Mouse (Mus musculus) MEL (cell line): ENCODE measurements around the gene Phf23. TPM values are rescaled to one million over a fixed set of nuclear protein-coding genes. Genes with fewer than 3 reads are reported as not detected.

Experiments
- DNase-seq: peaks from one replicate; pipeline ENCODE4 v3.0.0; 2011; ENCODE audit warnings: low read depth, low spot score
- H3K27ac ChIP-seq: 2 replicates; pipeline ENCODE4 v1.5.1; 2012; ENCODE audit warnings: low read depth, mild to moderate bottlenecking, control low read depth, low read length, moderate library complexity; ENCODE audit not compliant: control insufficient read depth
- H3K27me3 ChIP-seq, 2 experiments: fragments of 150-350 bp in 1 of 2; sonication (generic) in 1 of 2; 2 replicates each; pipeline ENCODE4 v1.6.1; 2012; ENCODE audit warnings: low read length in 2 of 2, mild to moderate bottlenecking in 2 of 2, improper control_type of control experiment in 1 of 2, moderate library complexity in 1 of 2; ENCODE audit not compliant: insufficient read depth in 2 of 2, control insufficient read depth in 1 of 2
- H3K36me3 ChIP-seq, 2 experiments: 2 replicates each; pipeline ENCODE4 v1.6.1; 2012 to 2014; ENCODE audit warnings: low read length in 2 of 2, improper control_type of control experiment in 1 of 2, inconsistent platforms in 1 of 2, mild to moderate bottlenecking in 1 of 2; ENCODE audit not compliant: insufficient read depth in 2 of 2, control insufficient read depth in 1 of 2
- H3K4me1 ChIP-seq, 2 experiments: fragments of 150-350 bp in 1 of 2; sonication (generic) in 1 of 2; 2 replicates each; pipeline ENCODE4 v1.6.1; 2012; ENCODE audit warnings: low read length in 2 of 2, improper control_type of control experiment in 1 of 2, mild to moderate bottlenecking in 1 of 2; ENCODE audit not compliant: insufficient read depth in 2 of 2, control insufficient read depth in 1 of 2
- H3K4me3 ChIP-seq, 2 experiments: fragments of 150-350 bp in 1 of 2; sonication (generic) in 1 of 2; 2 replicates each; pipeline ENCODE4 v1.5.1; 2012; ENCODE audit warnings: low read depth in 2 of 2, low read length in 2 of 2, mild to moderate bottlenecking in 2 of 2, moderate library complexity in 2 of 2, control low read depth in 1 of 2, improper control_type of control experiment in 1 of 2; ENCODE audit not compliant: control insufficient read depth in 1 of 2, insufficient read depth in 1 of 2
- H3K79me2 ChIP-seq: 2 replicates; pipeline ENCODE4 v1.6.1; 2012; ENCODE audit warnings: mild to moderate bottlenecking, low read length, moderate library complexity; ENCODE audit not compliant: control insufficient read depth, poor library complexity, insufficient read depth
- H3K9ac ChIP-seq: 2 replicates; pipeline ENCODE4 v1.6.1; 2012; ENCODE audit warnings: low read depth, mild to moderate bottlenecking, control low read depth, low read length, moderate library complexity; ENCODE audit not compliant: control insufficient read depth, poor library complexity, severe bottlenecking
- H3K9me3 ChIP-seq: fragments of 150-350 bp; sonication (generic); replicated peaks from 2 replicates; pipeline ENCODE4 v1.6.1; 2012; ENCODE audit warnings: mild to moderate bottlenecking, low read length, improper control_type of control experiment, moderate library complexity; ENCODE audit not compliant: insufficient read depth
- CHD1 ChIP-seq: IDR thresholded peaks from 2 replicates; pipeline ENCODE4 v1.6.1; 2012; ENCODE audit warnings: low read depth, mild to moderate bottlenecking, inconsistent platforms, low read length, improper control_type of control experiment
- CHD2 ChIP-seq: IDR thresholded peaks from 2 replicates; pipeline ENCODE4 v1.6.1; 2011; ENCODE audit warnings: low read length, improper control_type of control experiment
- E2F4 ChIP-seq: IDR thresholded peaks from 2 replicates; pipeline ENCODE4 v1.6.1; 2011; ENCODE audit warnings: low read depth, low read length, improper control_type of control experiment, borderline replicate concordance
- ELF1 ChIP-seq: IDR thresholded peaks from 2 replicates; pipeline ENCODE4 v1.6.1; 2014; ENCODE audit warnings: low read depth, mild to moderate bottlenecking, inconsistent platforms, low read length, improper control_type of control experiment, moderate library complexity
- EP300 ChIP-seq, 2 experiments: IDR thresholded peaks; 2 replicates each; pipeline ENCODE4 v1.6.1; 2011; ENCODE audit warnings: improper control_type of control experiment in 2 of 2, low read length in 2 of 2, low read depth in 1 of 2, mild to moderate bottlenecking in 1 of 2
- ETS1 ChIP-seq: IDR thresholded peaks from 2 replicates; pipeline ENCODE4 v1.6.1; 2012; ENCODE audit warnings: low read depth, mild to moderate bottlenecking, inconsistent platforms, low read length, improper control_type of control experiment, moderate library complexity
- GABPA ChIP-seq: IDR thresholded peaks from 2 replicates; pipeline ENCODE4 v1.6.1; 2012; ENCODE audit warnings: low read depth, mild to moderate bottlenecking, inconsistent platforms, low read length, improper control_type of control experiment, moderate library complexity
- GATA1 ChIP-seq: IDR thresholded peaks from 2 replicates; pipeline ENCODE4 v1.6.1; 2011; ENCODE audit warnings: low read depth, low read length, improper control_type of control experiment
- KAT2A ChIP-seq: conservative IDR thresholded peaks from 2 replicates; pipeline ENCODE4 v1.6.1; 2012; ENCODE audit warnings: low read depth, low read length, improper control_type of control experiment, inconsistent platforms
- MAFK ChIP-seq: IDR thresholded peaks from 2 replicates; pipeline ENCODE4 v1.6.1; 2011; ENCODE audit warnings: low read depth, mild to moderate bottlenecking, low read length, improper control_type of control experiment, borderline replicate concordance
- MAZ ChIP-seq: IDR thresholded peaks from 2 replicates; pipeline ENCODE4 v1.6.1; 2012; ENCODE audit warnings: low read depth, mild to moderate bottlenecking, inconsistent platforms, low read length, improper control_type of control experiment
- MEF2A ChIP-seq: IDR thresholded peaks from 2 replicates; pipeline ENCODE4 v1.6.1; 2014; ENCODE audit warnings: low read depth, mild to moderate bottlenecking, inconsistent platforms, low read length, improper control_type of control experiment; ENCODE audit not compliant: poor library complexity, insufficient replicate concordance, severe bottlenecking; ENCODE audit errors: extremely low read depth
- MXI1 ChIP-seq: IDR thresholded peaks from 2 replicates; pipeline ENCODE4 v1.6.1; 2011; ENCODE audit warnings: mild to moderate bottlenecking, low read depth, low read length, improper control_type of control experiment
- MYC ChIP-seq: IDR thresholded peaks from 2 replicates; pipeline ENCODE4 v1.6.1; 2011; ENCODE audit warnings: low read depth, mild to moderate bottlenecking, low read length, improper control_type of control experiment, moderate library complexity
- NRF1 ChIP-seq: IDR thresholded peaks from 2 replicates; pipeline ENCODE4 v1.6.1; 2014; ENCODE audit warnings: low read depth, mild to moderate bottlenecking, inconsistent platforms, low read length, improper control_type of control experiment, moderate library complexity; ENCODE audit not compliant: poor library complexity, insufficient read depth, severe bottlenecking
- POLR2A ChIP-seq, 2 experiments: IDR thresholded peaks; 2 replicates each; pipeline ENCODE4 v1.6.1; 2011 to 2012; ENCODE audit warnings: low read length in 2 of 2, mild to moderate bottlenecking in 2 of 2, control low read depth in 1 of 2, improper control_type of control experiment in 1 of 2, low read depth in 1 of 2, moderate library complexity in 1 of 2; ENCODE audit not compliant: control insufficient read depth in 1 of 2, insufficient read depth in 1 of 2, poor library complexity in 1 of 2
- RCOR1 ChIP-seq: IDR thresholded peaks from 2 replicates; pipeline ENCODE4 v1.6.1; 2012; ENCODE audit warnings: low read depth, mild to moderate bottlenecking, inconsistent platforms, low read length, improper control_type of control experiment
- SIN3A ChIP-seq: IDR thresholded peaks from 2 replicates; pipeline ENCODE4 v1.6.1; 2012; ENCODE audit warnings: low read length, improper control_type of control experiment, inconsistent platforms
- SMC3 ChIP-seq: IDR thresholded peaks from 2 replicates; pipeline ENCODE4 v1.6.1; 2011; ENCODE audit warnings: low read depth, low read length, improper control_type of control experiment
- TAL1 ChIP-seq: IDR thresholded peaks from 2 replicates; pipeline ENCODE4 v1.6.1; 2012; ENCODE audit warnings: mild to moderate bottlenecking, inconsistent platforms, low read length, moderate library complexity, mixed read lengths
- TCF12 ChIP-seq: IDR thresholded peaks from 2 replicates; pipeline ENCODE4 v1.6.1; 2014; ENCODE audit warnings: low read depth, mild to moderate bottlenecking, inconsistent platforms, low read length, improper control_type of control experiment, moderate library complexity
- UBTF ChIP-seq: IDR thresholded peaks from 2 replicates; pipeline ENCODE4 v1.6.1; 2012; ENCODE audit warnings: low read depth, mild to moderate bottlenecking, inconsistent platforms, low read length, improper control_type of control experiment, moderate library complexity, borderline replicate concordance; ENCODE audit not compliant: insufficient read depth
- USF1 ChIP-seq: IDR thresholded peaks from 2 replicates; pipeline ENCODE4 v1.6.1; 2014; ENCODE audit warnings: low read depth, mild to moderate bottlenecking, inconsistent platforms, low read length, improper control_type of control experiment, moderate library complexity
- USF2 ChIP-seq, 2 experiments: IDR thresholded peaks; 2 replicates each; pipeline ENCODE4 v1.6.1; 2011 to 2012; ENCODE audit warnings: improper control_type of control experiment in 2 of 2, low read length in 2 of 2, borderline replicate concordance in 1 of 2, inconsistent platforms in 1 of 2, low read depth in 1 of 2, mild to moderate bottlenecking in 1 of 2; ENCODE audit not compliant: insufficient read depth in 1 of 2
- ZC3H11A ChIP-seq: IDR thresholded peaks from 2 replicates; pipeline ENCODE4 v1.6.1; 2012; ENCODE audit warnings: low read depth, mild to moderate bottlenecking, inconsistent platforms, low read length, improper control_type of control experiment
- ZKSCAN1 ChIP-seq: IDR thresholded peaks from 2 replicates; pipeline ENCODE4 v1.6.1; 2012; ENCODE audit warnings: low read depth, mild to moderate bottlenecking, inconsistent platforms, low read length, improper control_type of control experiment, moderate library complexity
- ZMIZ1 ChIP-seq: IDR thresholded peaks from 2 replicates; pipeline ENCODE4 v1.6.1; 2012; ENCODE audit warnings: low read depth, mild to moderate bottlenecking, inconsistent platforms, low read length, improper control_type of control experiment, moderate library complexity
- ZNF384 ChIP-seq: IDR thresholded peaks from 2 replicates; pipeline ENCODE4 v1.6.1; 2012; ENCODE audit warnings: low read depth, mild to moderate bottlenecking, inconsistent platforms, low read length, improper control_type of control experiment
- polyA plus RNA-seq, 2 experiments: library from polyadenylated mRNA; stranded (reverse) in 1 of 2; unstranded in 1 of 2; fragments of >175 nt in 1 of 2; fragments of >200 nt in 1 of 2; gene quantifications; 2 replicates each; pipeline versions ENCODE4 v1.2.1 to v1.2.4; 2012; ENCODE audit warnings: low replicate concordance in 2 of 2, low read depth in 1 of 2; ENCODE audit not compliant: insufficient read length in 2 of 2, insufficient read depth in 1 of 2, missing spikeins in 1 of 2
- total RNA-seq: library from RNA; depleted of rRNA; stranded (reverse); fragments of 300-350 nt; gene quantifications from 2 replicates; pipeline ENCODE4 v1.2.3, GENCODE M21; 2012

Phf23 gene
- total and polyA plus RNA-seq, 3 experiments, result 108 to 112 TPM; not detected in 1

DNA sequence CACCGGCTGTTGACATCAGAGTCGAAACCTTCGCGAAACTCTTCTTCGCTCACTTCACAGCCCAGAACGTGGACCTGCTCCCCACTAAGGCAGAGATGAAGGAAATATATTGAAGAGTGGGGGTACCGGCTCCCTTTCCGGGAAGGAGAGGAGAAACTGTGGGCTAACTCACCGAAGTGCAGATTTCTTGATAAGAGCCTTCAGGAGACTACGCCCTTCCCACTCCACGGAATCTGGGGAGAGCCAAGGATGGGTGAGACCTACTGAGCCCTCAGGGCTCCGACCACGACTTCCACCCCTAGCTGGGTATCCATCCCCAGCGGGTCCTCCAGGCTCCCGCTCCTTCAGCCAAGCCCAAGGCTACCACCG lies 15.8 kb upstream of the Phf23 start:
- H3K27ac ChIP-seq, result peak overlapping the region; percentile 90
- H3K27me3 ChIP-seq, result no peaks in the 10 kb centered on the region
- H3K79me2 ChIP-seq, result peaks cover 42% of the 10 kb centered on the region
- H3K4me3 ChIP-seq, result peak overlapping the region; percentile 69 to 75
- H3K4me1 ChIP-seq, result peaks cover 6 to 17% of the 10 kb centered on the region in 2 experiments
- DNase-seq, result no peak
- H3K9me3 ChIP-seq, result no peaks in the 10 kb centered on the region
- peak overlapping the region; percentile 65 for H3K9ac ChIP-seq
- TF ChIP-seq MYC, result 0 out of 2 replicates have a peak, but pooled peaks have one; percentile 16
- peak; percentile 62 for TF ChIP-seq GATA1
- no peak for TF ChIP-seq USF2 (IDR thresholded peaks at IDR 0.05; ENCODE audit: borderline replicate concordance in 1 of 2, insufficient read depth in 1 of 2, low read depth in 1 of 2, low read length in 2 of 2)
- TF ChIP-seq, all 39 proteins: peak for 2
- peaks cover 6 to 24% of the 10 kb centered on the region in 2 experiments for H3K36me3 ChIP-seq

DNA sequence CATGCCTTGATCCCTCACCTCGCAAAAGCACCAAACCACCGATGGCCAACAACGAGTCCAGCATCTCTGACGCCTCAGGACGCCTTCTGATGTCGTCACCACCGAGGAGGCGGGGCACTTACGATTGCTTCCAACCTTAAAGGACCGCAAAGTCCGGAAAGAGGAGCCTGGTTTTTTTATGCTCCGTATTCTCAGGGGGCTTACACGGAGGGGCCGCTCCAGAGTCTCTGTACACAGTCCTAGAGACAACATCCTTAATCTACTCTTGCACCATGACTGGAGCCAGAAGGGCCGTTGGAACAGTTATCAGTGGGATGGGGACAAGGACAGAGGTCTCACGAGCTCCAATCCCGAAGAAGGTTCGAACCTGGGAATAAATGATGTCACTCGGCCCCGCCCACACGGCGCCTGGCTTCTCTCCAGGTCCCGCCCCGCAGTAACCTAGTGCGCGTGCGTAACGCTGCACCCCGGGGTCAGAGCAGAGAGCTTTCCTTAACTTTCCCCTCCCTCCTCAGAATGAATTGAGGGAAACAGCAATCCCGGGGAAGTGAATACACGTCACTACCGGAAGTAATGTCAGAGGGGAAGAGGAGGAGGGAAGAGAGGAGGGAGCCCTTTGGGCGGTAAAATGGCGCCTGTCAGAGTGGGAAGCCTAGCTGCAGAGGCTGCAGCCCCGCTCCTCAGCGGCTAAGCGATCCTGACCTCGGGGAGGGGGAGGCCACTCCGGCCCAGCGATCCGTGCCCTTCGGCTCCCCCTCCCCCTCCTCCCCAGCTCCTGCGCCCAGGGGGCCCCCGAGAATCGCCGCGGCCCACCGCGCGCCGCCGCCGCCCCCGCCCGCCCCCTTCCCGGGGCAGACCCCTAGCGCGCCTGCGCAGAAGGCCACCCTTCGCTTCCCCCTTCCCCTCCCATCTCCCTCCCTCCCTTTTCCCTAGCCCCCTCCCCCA lies 15.1 kb upstream of the Phf23 start:
- Histone ChIP-seq H3K27ac (peak overlapping the region; percentile 90), H3K27me3 (no peaks in the 10 kb centered on the region), H3K79me2 (peaks cover 45% of the 10 kb centered on the region), H3K36me3 (peaks cover under 1 to 24% of the 10 kb centered on the region in 2 experiments), H3K4me3 (peak overlapping the region; percentile 96 to 98), H3K9ac (peak overlapping the region; percentile 99), H3K4me1 (peaks cover 6 to 17% of the 10 kb centered on the region in 2 experiments), H3K9me3 (no peaks in the 10 kb centered on the region)
- DNase-seq, result peak; percentile 100
- TF ChIP-seq NRF1, result peak; percentile 100
- TF ChIP-seq MAFK, result no peak
- TF ChIP-seq UBTF, result 0 out of 2 replicates have a peak, but pooled peaks have one; percentile 66
- no peak; a peak in 2 of 4 replicates for TF ChIP-seq EP300 (IDR thresholded peaks at IDR 0.05; ENCODE audit: low read depth in 1 of 2, low read length in 2 of 2)
- peak; percentile 84 for TF ChIP-seq MAZ
- no peak for TF ChIP-seq CHD2
- peak; percentile 79 for TF ChIP-seq ZNF384
- TF ChIP-seq ZC3H11A, result 0 out of 2 replicates have a peak, but pooled peaks have one; percentile 20
- no peak for TF ChIP-seq MEF2A
- peak; percentile 97 for TF ChIP-seq MXI1
- peak; percentile 81 to 97 for TF ChIP-seq POLR2A (IDR thresholded peaks at IDR 0.05; ENCODE audit: control insufficient read depth in 1 of 2, insufficient read depth in 1 of 2, low read depth in 1 of 2, low read length in 2 of 2, poor library complexity in 1 of 2)
- TF ChIP-seq KAT2A, result no peak; the same call in none of the 2 replicates
- TF ChIP-seq TCF12, result peak; percentile 64; the same call in 1 of the 2 replicates
- TF ChIP-seq ELF1, result peak; percentile 87
- no peak for TF ChIP-seq CHD1
- TF ChIP-seq SMC3, result no peak
- peak; percentile 69 for TF ChIP-seq ZMIZ1
- peak; percentile 10; the same call in 1 of the 2 replicates for TF ChIP-seq RCOR1
- TF ChIP-seq USF1, result peak; percentile 43; the same call in 1 of the 2 replicates
- TF ChIP-seq GABPA, result no peak
- 0 out of 2 replicates have a peak, but pooled peaks have one; percentile 56 for TF ChIP-seq E2F4
- TF ChIP-seq SIN3A, result peak; percentile 97
- no peak for TF ChIP-seq TAL1
- peak; percentile 78 for TF ChIP-seq ETS1
- TF ChIP-seq ZKSCAN1, result no peak
